Mouse (Mus musculus) forebrain, postnatal 0 days (tissue): ENCODE data around the gene Defa21. TPM values are rescaled to one million over a fixed set of nuclear protein-coding genes. Genes with fewer than 3 reads are reported as not detected.

Experiments
- polyA plus RNA-seq: library from polyadenylated mRNA; unstranded; fragments of >200 nt; fragmentation: Nextera tagmentation; extraction: Ambion mirVana; gene quantifications from 2 replicates; pipeline ENCODE4 v1.2.1, GENCODE M21; 2015
- total RNA-seq: library from RNA; depleted of rRNA; stranded (reverse); fragments of >200 nt; gene quantifications from 2 replicates; pipeline ENCODE4 v1.2.3, GENCODE M21; 2014; rRNA removed

The Defa21 gene
- total and polyA plus RNA-seq, 2 experiments from 2014 or later: not detected

Other genes starting within 250 kb of the Defa21 start
- gene Defb33, start 132.9 kb upstream of the Defa21 start, total RNA-seq: not detected in 2 replicates
- gene Defb33, start 132.9 kb upstream of the Defa21 start, polyA plus RNA-seq: not detected in 2 replicates
- gene Gm15056, start 122.9 kb upstream of the Defa21 start, total RNA-seq: not detected in 2 replicates
- not detected in 2 replicates for gene Gm15056, start 122.9 kb upstream of the Defa21 start, polyA plus RNA-seq
- gene Gm6040, start 103.5 kb upstream of the Defa21 start, total RNA-seq: not detected in 2 replicates
- not detected in 2 replicates for gene Gm6040, start 103.5 kb upstream of the Defa21 start, polyA plus RNA-seq
- not detected in 2 replicates for gene AY761185, start 80.8 kb upstream of the Defa21 start, total RNA-seq
- not detected in 2 replicates for gene AY761185, start 80.8 kb upstream of the Defa21 start, polyA plus RNA-seq
- not detected in 2 replicates for gene Defa23, start 29.5 kb downstream of the Defa21 start, total RNA-seq
- gene Defa23, start 29.5 kb downstream of the Defa21 start, polyA plus RNA-seq: not detected in 2 replicates
- gene Defa35, start 39.5 kb downstream of the Defa21 start, total RNA-seq: not detected in 2 replicates
- not detected in 2 replicates for gene Defa35, start 39.5 kb downstream of the Defa21 start, polyA plus RNA-seq
- gene Defa25, start 58.9 kb downstream of the Defa21 start, total RNA-seq: not detected in 2 replicates
- gene Defa25, start 58.9 kb downstream of the Defa21 start, polyA plus RNA-seq: not detected in 2 replicates
- gene Gm14851, start 70.5 kb downstream of the Defa21 start, total RNA-seq: not detected in 2 replicates
- not detected in 2 replicates for gene Gm14851, start 70.5 kb downstream of the Defa21 start, polyA plus RNA-seq
- not detected in 2 replicates for gene Defa30, start 109.1 kb downstream of the Defa21 start, total RNA-seq
- not detected in 2 replicates for gene Defa30, start 109.1 kb downstream of the Defa21 start, polyA plus RNA-seq
- gene Defa22, start 136.7 kb downstream of the Defa21 start, total RNA-seq: not detected in 2 replicates
- gene Defa22, start 136.7 kb downstream of the Defa21 start, polyA plus RNA-seq: not detected in 2 replicates
- gene Defa31, start 166.1 kb downstream of the Defa21 start, total RNA-seq: not detected in 2 replicates
- gene Defa31, start 166.1 kb downstream of the Defa21 start, polyA plus RNA-seq: not detected in 2 replicates
- gene Gm15293, start 176.0 kb downstream of the Defa21 start, total RNA-seq: not detected in 2 replicates
- not detected in 2 replicates for gene Gm15293, start 176.0 kb downstream of the Defa21 start, polyA plus RNA-seq
- gene Gm15292, start 224.2 kb downstream of the Defa21 start, total RNA-seq: not detected in 2 replicates
- not detected in 2 replicates for gene Gm15292, start 224.2 kb downstream of the Defa21 start, polyA plus RNA-seq